Comparison of ENCODE assay signal across 10 mouse cellular contexts in the genomic region with DNA sequence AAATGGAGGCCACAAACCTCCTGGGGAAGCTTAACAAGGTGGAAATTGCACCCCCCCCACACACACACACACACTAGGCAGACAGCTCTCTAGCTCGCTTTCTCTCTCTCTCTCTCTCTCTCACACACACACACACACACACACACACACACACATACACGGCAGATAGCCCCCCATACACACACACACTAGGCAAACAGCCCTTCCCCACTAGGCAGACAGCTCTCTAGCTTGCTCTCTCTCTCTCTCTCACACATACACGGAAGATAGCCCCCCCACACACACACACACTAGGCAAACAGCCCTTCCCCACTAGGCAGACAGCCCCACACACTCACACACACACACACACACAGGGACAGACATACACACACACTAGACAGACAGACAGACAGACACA. TPM values are rescaled to one million over a fixed set of nuclear protein-coding genes. Genes with fewer than 3 reads are reported as not detected.
DNase-seq lines count a peak whose midpoint lies in the region; ATAC-seq and TF ChIP-seq lines count a peak whose summit lies in the region.
"Had no signal": no experiment of that assay in that cellular context is flagged by ENCODE, and none has a peak within 500 bp of the region (broad histone marks: within the 10 kb centered on the region; RNA-seq: fewer than 3 reads in every experiment).

No protein-coding gene starts in this region.

- H3K27me3 ChIP-seq in kidney, adult 2 months (replicated peaks; ENCODE audit: control insufficient read depth, insufficient read depth, low read length): no peaks in the 10 kb centered on the region
- no peaks in the 10 kb centered on the region for H3K27me3 ChIP-seq in limb, embryonic 14.5 days (ENCODE audit: control insufficient read depth, insufficient read depth, low read length)

- H3K9me3 ChIP-seq in ES-E14 (ENCODE audit: control insufficient read depth, insufficient read depth, low read depth, low read length): no peaks in the 10 kb centered on the region
- H3K9me3 ChIP-seq in limb, embryonic 14.5 days (ENCODE audit: control insufficient read depth, low read length): no peaks in the 10 kb centered on the region
- H3K9me3 ChIP-seq: G1E had no signal

- peaks cover 8% of the 10 kb centered on the region for H3K4me1 ChIP-seq in kidney, adult 2 months (ENCODE audit: control insufficient read depth, insufficient read depth, low read length)
- H3K4me1 ChIP-seq in ES-E14 (ENCODE audit: control insufficient read depth in 2 of 2, insufficient read depth in 2 of 2, low read length in 2 of 2, poor library complexity in 1 of 2): peaks cover 0 to 14% of the 10 kb centered on the region in 2 experiments; a peak in 2 of 4 replicates
- peaks cover 3% of the 10 kb centered on the region; the same call in 1 of the 2 replicates for H3K4me1 ChIP-seq in limb, embryonic 14.5 days (ENCODE audit: control insufficient read depth, insufficient read depth, low read length)

- TF ChIP-seq POLR2A in kidney, adult 2 months (IDR thresholded peaks at IDR 0.05; ENCODE audit: low read depth, low read length): no peak
- no peak for TF ChIP-seq POLR2A in limb, embryonic 14.5 days (IDR thresholded peaks at IDR 0.05; ENCODE audit: borderline replicate concordance, extremely low read depth, insufficient read depth, insufficient read length)

- peak overlapping the region; percentile 31; the same call in 1 of the 2 replicates for H3K9ac ChIP-seq in ES-E14 (ENCODE audit: insufficient read depth, low read depth, low read length, poor library complexity, severe bottlenecking)
- H3K9ac ChIP-seq in limb, embryonic 14.5 days (ENCODE audit: low read depth, low read length, severe bottlenecking): no peak overlapping the region

- no peak overlapping the region for H3K4me3 ChIP-seq in kidney, adult 2 months (ENCODE audit: insufficient read depth, low read depth, low read length)
- H3K4me3 ChIP-seq in ES-E14 (ENCODE audit: insufficient read depth in 1 of 2, low read depth in 1 of 2, low read length in 2 of 2, poor library complexity in 1 of 2, severe bottlenecking in 1 of 2): no peak overlapping the region
- no peak overlapping the region for H3K4me3 ChIP-seq in limb, embryonic 14.5 days (replicated peaks; ENCODE audit: low read length)

- no peak overlapping the region for H3K4me2 ChIP-seq in limb, embryonic 14.5 days (replicated peaks; ENCODE audit: low read depth, low read length, severe bottlenecking)
- H3K4me2 ChIP-seq: hindbrain, embryonic 14.5 days had no signal

- H3K36me3 ChIP-seq in kidney, adult 2 months (ENCODE audit: control insufficient read depth, insufficient read depth, low read length): no peaks in the 10 kb centered on the region
- no peaks in the 10 kb centered on the region for H3K36me3 ChIP-seq in ES-E14 (ENCODE audit: control insufficient read depth, insufficient read depth, low read length, poor library complexity, severe bottlenecking)
- H3K36me3 ChIP-seq in limb, embryonic 14.5 days (ENCODE audit: control insufficient read depth, insufficient read depth, low read length): no peaks in the 10 kb centered on the region
- H3K36me3 ChIP-seq: G1E had no signal

- peak overlapping the region; percentile 20; the same call in 1 of the 2 replicates for H3K27ac ChIP-seq in kidney, adult 2 months (ENCODE audit: insufficient read depth, low read depth, low read length)
- H3K27ac ChIP-seq in ES-E14 (ENCODE audit: insufficient read depth, low read depth, low read length, poor library complexity, severe bottlenecking): peak overlapping the region; percentile 94
- peak overlapping the region; percentile 61; the same call in 1 of the 2 replicates for H3K27ac ChIP-seq in limb, embryonic 14.5 days (replicated peaks; ENCODE audit: low read depth, low read length)
- H3K27ac ChIP-seq: hindbrain, embryonic 14.5 days had no signal

- no peak for TF ChIP-seq CTCF in kidney, adult 2 months (conservative IDR thresholded peaks at IDR 0.05; ENCODE audit: insufficient read depth, insufficient read length, low read depth, low read length)

- 64% methylated on average over 3 of the region's 3 CpGs for WGBS in kidney, adult 2 months
- WGBS in limb, embryonic 14.5 days: 41% methylated on average over 3 of the region's 3 CpGs

- in situ Hi-C loops in ES-E14 (cut with MboI; ENCODE audit: low sequenced_read_pairs in 2 of 2, unreplicated experiment in 2 of 2): no loop called here

- peak; percentile 49 for DNase-seq in heart, adult 11 months
- DNase-seq in heart, adult 8-10 months (ENCODE audit: low spot score): no peak
- no peak for DNase-seq in kidney, adult 2 months
- no peak for DNase-seq in kidney, postnatal 10 days
- no peak for DNase-seq in ES-E14 (ENCODE audit: low read depth, low spot score)
- DNase-seq in limb, embryonic 14.5 days (ENCODE audit: low spot score): no peak
- no peak for DNase-seq in cerebellum, adult 9-10 months
- DNase-seq in kidney, postnatal 36 days: no peak

- ATAC-seq in limb, embryonic 14.5 days (ENCODE audit: low FRiP score, low read depth): peak; percentile 48

TF ChIP-seq in ES-E14, 5 proteins besides CTCF, POLR2A, EP300 and RAD21:
- no peak for TF ChIP-seq CHD2 (IDR thresholded peaks at IDR 0.05; ENCODE audit: low read depth, low read length)
- TF ChIP-seq ZC3H11A (IDR thresholded peaks at IDR 0.05; ENCODE audit: borderline replicate concordance, low read depth, low read length): no peak
- no peak for TF ChIP-seq HCFC1 (IDR thresholded peaks at IDR 0.05; ENCODE audit: borderline replicate concordance, insufficient read depth, low read length)
- no peak for TF ChIP-seq ZNF384 (IDR thresholded peaks at IDR 0.05; ENCODE audit: low read depth, low read length)

RNA-seq across cellular contexts. Expression of a gene that starts 21.3 kb away (rescaled TPM):
- 10 to 100 TPM; 50.5 to 59.7 (median 55.2) TPM for total RNA-seq in heart, adult 8-10 months (2022)
- polyA plus RNA-seq in kidney, adult 2 months (2012; rRNA removed): 30.4 and 33.9 TPM in 2 replicates
- total RNA-seq in ES-E14 (2012; rRNA removed): 159 and 173 TPM in 2 replicates
- 44.8 and 45.1 TPM in 2 replicates for polyA plus RNA-seq in limb, embryonic 14.5 days (2012; rRNA removed)
- polyA plus RNA-seq in limb, embryonic 14.5 days (2014; fragmentation: Nextera tagmentation; extraction: Ambion mirVana): 90.6 and 95.2 TPM in 2 replicates

RNA-seq across cellular contexts. Expression of a gene that starts 39.5 kb away (rescaled TPM):
- 10 to 100 TPM; 45.9 to 51.0 (median 48.2) TPM for total RNA-seq in heart, adult 8-10 months (2022)
- polyA plus RNA-seq in kidney, adult 2 months (2012; rRNA removed): 33.5 and 37.4 TPM in 2 replicates
- 10.6 and 10.8 TPM in 2 replicates for total RNA-seq in ES-E14 (2012; rRNA removed)
- polyA plus RNA-seq in limb, embryonic 14.5 days (2012; rRNA removed): 74.8 and 99.8 TPM in 2 replicates
- 26.5 and 28.0 TPM in 2 replicates for polyA plus RNA-seq in limb, embryonic 14.5 days (2014; fragmentation: Nextera tagmentation; extraction: Ambion mirVana)

RNA-seq across cellular contexts. Expression of a gene that starts 51.1 kb away (rescaled TPM):
- 10 to 100 TPM; 26.5 to 31.1 (median 27.8) TPM for total RNA-seq in heart, adult 8-10 months (2022)
- 56.0 and 73.1 TPM in 2 replicates for polyA plus RNA-seq in kidney, adult 2 months (2012; rRNA removed)
- total RNA-seq in ES-E14 (2012; rRNA removed): 159 and 168 TPM in 2 replicates
- 223 and 274 TPM in 2 replicates for polyA plus RNA-seq in limb, embryonic 14.5 days (2012; rRNA removed)
- polyA plus RNA-seq in limb, embryonic 14.5 days (2014; fragmentation: Nextera tagmentation; extraction: Ambion mirVana): 73.1 and 91.5 TPM in 2 replicates

RNA-seq across cellular contexts. Expression of a gene that starts 58.0 kb away (rescaled TPM):
- total RNA-seq in heart, adult 8-10 months (2022): 100 to 1,000 TPM; 186 to 215 (median 203) TPM
- polyA plus RNA-seq in kidney, adult 2 months (2012; rRNA removed): 639 and 682 TPM in 2 replicates
- 170 and 236 TPM in 2 replicates for total RNA-seq in ES-E14 (2012; rRNA removed)
- 633 and 687 TPM in 2 replicates for polyA plus RNA-seq in limb, embryonic 14.5 days (2012; rRNA removed)
- polyA plus RNA-seq in limb, embryonic 14.5 days (2014; fragmentation: Nextera tagmentation; extraction: Ambion mirVana): 573 and 622 TPM in 2 replicates

Comparison
In these comparisons a context has a peak if more than half of its experiments do, and no peak if none do; other contexts are left out.
1. H3K27ac ChIP-seq: peak in every context shown above with its lines; median percentile 94 in ES-E14; 61 in limb, embryonic 14.5 days; 20 in kidney, adult 2 months.